Mouse (Mus musculus): ENCODE results near the gene Tnfaip2.

DNA sequence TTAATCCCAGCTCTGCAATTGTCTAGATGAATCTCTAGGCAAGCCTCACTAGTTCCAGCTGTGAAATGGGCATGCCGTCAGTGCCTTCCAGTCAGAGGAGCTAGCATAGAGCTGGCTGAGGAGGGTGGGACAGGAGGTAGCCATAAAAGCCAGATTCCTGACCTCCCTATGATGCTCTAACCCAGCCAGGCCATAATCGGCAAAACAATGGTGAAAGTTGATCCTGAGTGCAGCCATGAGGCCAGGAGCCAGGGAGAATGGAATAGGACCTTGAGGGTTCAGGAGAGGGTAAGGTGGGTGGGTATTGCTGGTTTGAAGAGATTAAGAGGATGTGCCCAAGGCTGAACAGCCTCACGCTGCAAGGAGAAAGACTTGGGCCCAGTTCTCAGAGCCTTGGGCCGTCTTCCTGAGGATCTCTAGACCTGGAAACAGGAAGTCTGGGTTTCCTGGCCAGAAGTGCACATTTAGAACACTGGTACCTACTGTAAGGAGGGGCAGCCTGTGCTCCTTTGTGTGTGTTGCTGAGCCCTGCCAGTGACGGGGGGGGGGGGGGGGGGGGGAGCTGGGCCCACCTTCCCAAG lies 9.4 kb upstream of the Tnfaip2 start:
- no peak for TF ChIP-seq CHD2 (IDR thresholded peaks at IDR 0.05; ENCODE audit: low read depth, low read length)
- TF ChIP-seq HCFC1 (IDR thresholded peaks at IDR 0.05; ENCODE audit: borderline replicate concordance, insufficient read depth, low read length), result no peak
- TF ChIP-seq ZNF384 (IDR thresholded peaks at IDR 0.05; ENCODE audit: low read depth, low read length), result no peak

All from ES-E14 (cell line).